Mouse (Mus musculus): ENCODE data around the gene Prl7a2.

Gene Prl7a2

DNA sequence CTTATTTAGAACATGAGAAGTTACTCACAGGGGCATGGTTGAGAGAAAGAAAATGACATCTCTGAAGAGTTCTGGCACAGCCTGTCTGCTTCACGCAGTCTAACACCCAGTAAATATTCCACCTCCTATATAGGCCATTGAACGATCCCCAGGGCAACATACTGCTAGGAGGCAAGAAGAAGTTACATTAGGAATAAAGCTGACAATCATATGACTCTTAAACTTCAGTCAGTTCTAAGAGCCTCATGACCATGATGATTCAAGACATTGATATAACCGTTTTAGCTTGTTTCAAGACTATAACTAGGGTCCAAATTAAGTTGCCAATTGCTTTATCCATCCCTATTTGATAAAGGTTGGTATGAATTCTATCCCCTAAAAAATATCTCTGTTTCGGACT, at the start of gene Prl7a2:
Gene Prl7a2 (minus strand): TSS at position 101 of the 400 bp plus-strand sequence.
- DNase-seq (ENCODE audit: low read depth, low spot score) = no peak

DNA sequence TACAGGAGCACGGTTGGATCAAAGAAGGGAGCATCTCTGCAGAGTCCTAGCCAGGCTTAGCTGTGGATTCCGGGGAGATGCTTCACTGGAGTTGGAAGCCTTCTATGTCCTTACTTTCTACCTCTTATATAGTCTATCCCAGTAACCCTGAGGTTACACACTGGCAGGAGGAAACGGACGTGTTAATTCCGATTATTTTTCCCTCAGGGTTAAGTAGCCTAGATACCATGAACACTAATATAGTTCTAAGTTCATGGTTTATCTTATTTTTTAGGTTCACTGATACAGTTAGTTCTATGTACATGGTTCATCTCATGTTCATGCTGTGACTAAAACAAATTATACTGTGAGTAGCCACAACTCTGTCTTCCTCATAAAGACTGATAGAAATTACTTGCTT, 48.8 kb upstream of the Prl7a2 start, which contains the start of gene Prl7d1:
Gene Prl7d1 (minus strand): TSS at position 101 of the 400 bp plus-strand sequence.
- DNase-seq (ENCODE audit: low read depth, low spot score) = no peak

DNA sequence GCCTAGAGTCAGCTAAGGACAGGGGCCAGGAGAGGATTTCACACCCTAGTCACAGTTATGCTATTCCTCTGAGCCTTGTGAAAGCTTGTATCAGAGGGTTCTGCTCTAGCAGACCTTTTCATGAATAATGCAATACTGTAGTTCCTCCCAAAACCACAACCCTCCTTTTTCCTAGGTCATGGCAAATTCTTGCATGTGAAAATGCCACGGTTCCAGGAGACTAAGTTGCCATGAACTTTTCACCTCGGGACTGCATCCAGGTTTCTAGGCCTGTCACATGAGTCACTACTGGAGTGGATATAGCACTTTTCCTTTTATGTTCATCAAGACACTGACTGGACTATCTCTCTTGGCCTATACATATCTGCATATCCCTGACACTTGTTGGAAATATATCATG, 38.7 kb upstream of the Prl7a2 start:
- no peak for DNase-seq (ENCODE audit: low read depth, low spot score)

DNA sequence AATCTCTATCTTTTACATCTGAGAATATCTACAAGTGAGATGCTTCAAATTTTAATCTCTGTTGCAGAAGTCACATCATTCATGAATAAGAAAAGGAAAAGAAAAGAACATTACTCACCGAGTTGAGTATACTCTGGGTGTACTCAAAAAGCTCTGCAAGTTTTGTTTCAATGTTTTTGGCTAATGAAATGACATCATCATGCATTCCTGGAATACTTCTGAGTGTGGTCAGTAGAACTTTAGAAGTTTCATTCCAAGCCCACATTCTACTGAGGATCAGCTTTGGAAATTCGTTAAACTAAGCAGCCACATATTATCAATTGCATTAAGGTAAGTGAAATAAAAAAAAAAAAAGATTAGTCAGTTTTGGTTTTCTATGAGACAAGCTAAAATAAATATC, 7.1 kb downstream of the Prl7a2 start:
- DNase-seq (ENCODE audit: low read depth, low spot score) = no peak

- no peak for DNase-seq (ENCODE audit: low read depth, low spot score)
These were observed 25.4 kb downstream of the Prl7a2 start, which contains the start of gene Prl7a1 for GRCm38 (mm10) chr13:27642393-27642792. Gene Prl7a1 (minus strand): TSS chr13:27642493.

DNA sequence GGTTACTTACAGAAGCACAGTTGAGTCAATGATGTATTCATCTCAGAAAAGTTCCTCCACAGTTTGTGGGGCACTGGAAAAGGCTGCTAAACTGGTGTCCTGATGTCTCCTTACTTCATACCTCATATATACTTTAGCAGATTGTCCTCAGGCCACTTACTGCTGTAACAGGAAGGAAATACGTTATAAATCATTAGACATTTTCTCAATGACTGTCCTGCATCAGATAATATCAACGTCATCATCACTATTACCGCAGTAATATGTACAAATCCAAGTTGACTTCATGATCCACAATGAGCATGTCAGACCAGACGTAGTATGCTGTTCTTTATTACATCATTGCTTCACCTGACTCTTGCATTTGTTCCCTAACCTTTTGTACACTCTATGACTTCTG, 57.4 kb downstream of the Prl7a2 start, which contains the start of gene Prl7b1:
Gene Prl7b1 (minus strand): TSS at position 101 of the 400 bp plus-strand sequence.
- DNase-seq (ENCODE audit: low read depth, low spot score) = no peak
